In the genomic region with DNA sequence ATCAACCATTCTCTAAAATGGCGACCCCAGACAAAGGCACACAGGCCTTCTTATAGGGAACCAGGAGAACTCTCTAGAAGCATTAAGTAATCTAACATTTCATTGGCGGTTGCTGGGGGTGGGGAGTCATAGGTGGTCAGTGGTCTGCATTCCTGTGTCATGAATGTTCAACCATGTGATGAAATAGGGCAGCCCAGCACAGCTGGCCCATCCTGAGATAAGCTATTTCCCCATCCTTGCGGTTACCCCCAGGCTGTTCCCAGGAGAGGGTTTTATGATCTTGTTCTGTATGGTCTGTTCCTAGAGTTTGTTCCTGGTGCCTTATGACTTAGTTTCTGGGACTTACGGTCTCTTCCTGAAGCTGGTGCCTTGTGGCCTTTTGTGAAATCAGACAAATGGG, we compare ENCODE assay signal across 1 mouse cellular context.
TF ChIP-seq lines count a peak whose summit lies in the region.

No protein-coding gene starts in this region.

TF ChIP-seq in C2C12, 6 proteins besides CTCF, POLR2A, EP300 and RAD21 (continued from another document):
- peak; percentile 85 for TF ChIP-seq FOSL1 (IDR thresholded peaks at IDR 0.05; ENCODE audit: insufficient read depth, low read length, poor library complexity, severe bottlenecking)
- peak; percentile 92 for TF ChIP-seq MYOD1 (IDR thresholded peaks at IDR 0.05; ENCODE audit: control insufficient read depth, insufficient read length, low read depth)
